Mouse (Mus musculus) heart, adult 18-20 months (tissue): Measurements from ENCODE around the gene Psmb9. TPM values are rescaled to one million over a fixed set of nuclear protein-coding genes. Genes with fewer than 3 reads are reported as not detected.
A peak's percentile ranks its signal among the peaks of the same experiment; 100 is the strongest.
"Not testable (repeated sequence)": the region's sequence is repeated elsewhere in the genome, so short reads cannot be mapped to it uniquely, and the experiment has no call there.

ENCODE experiments used
- DNase-seq, 2 experiments: peaks; one replicate each; pipeline ENCODE4 v3.0.0; 2021 to 2022; ENCODE audit warnings: mixed read lengths in 1 of 2
- total RNA-seq, 2 experiments: library from RNA; stranded (reverse); gene quantifications; 2 replicates each; pipeline ENCODE4 v1.2.3; 2021

Psmb9 gene
- total RNA-seq, 2 experiments from 2014 or later, result 13.1 to 25.3 TPM

GRCm38 (mm10) chr17:34183564-34184219 is 3.9 kb downstream of the Psmb9 start:
- no peak for DNase-seq

- no peak for DNase-seq
Observed at GRCm38 (mm10) chr17:34179913-34180859, 7.4 kb downstream of the Psmb9 start.

GRCm38 (mm10) chr17:34179019-34179418 is 8.5 kb downstream of the Psmb9 start:
- DNase-seq, result no peak

GRCm38 (mm10) chr17:34177179-34177578 is 10.4 kb downstream of the Psmb9 start:
- no peak for DNase-seq

- no peak for DNase-seq
Observed at GRCm38 (mm10) chr17:34174075-34174474, 13.5 kb downstream of the Psmb9 start.

- DNase-seq, result no peak
Observed at GRCm38 (mm10) chr17:34172528-34172927, 15.0 kb downstream of the Psmb9 start.

- peak; percentile 76 to 94 for DNase-seq
Observed at GRCm38 (mm10) chr17:34170877-34171498, 16.6 kb downstream of the Psmb9 start.

GRCm38 (mm10) chr17:34170487-34170876 is 17.1 kb downstream of the Psmb9 start:
- DNase-seq, result no peak

DNA sequence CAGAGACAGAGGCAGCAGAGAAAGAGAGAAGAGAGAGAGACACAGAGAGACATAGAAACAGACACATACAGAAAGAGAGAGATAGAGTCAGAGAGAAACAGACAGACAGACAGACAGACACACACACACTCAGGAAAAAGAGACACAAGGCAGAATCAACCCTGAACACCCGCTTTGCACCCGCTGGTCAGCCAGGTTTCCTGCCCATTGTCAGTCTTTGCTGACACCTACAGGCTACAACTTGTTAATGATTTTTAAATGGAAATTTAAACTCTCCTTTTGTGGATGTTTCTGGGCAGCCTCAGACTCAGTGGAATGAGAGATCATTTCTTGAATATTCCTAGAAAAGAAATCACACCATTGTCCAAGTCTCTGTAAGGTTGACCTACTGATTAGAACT is 18.3 kb downstream of the Psmb9 start:
- DNase-seq, result peak; percentile 47 to 57

GRCm38 (mm10) chr17:34165033-34165730 is 22.4 kb downstream of the Psmb9 start:
- no peak for DNase-seq

GRCm38 (mm10) chr17:34164202-34164895 is 23.2 kb downstream of the Psmb9 start:
- no peak for DNase-seq

DNA sequence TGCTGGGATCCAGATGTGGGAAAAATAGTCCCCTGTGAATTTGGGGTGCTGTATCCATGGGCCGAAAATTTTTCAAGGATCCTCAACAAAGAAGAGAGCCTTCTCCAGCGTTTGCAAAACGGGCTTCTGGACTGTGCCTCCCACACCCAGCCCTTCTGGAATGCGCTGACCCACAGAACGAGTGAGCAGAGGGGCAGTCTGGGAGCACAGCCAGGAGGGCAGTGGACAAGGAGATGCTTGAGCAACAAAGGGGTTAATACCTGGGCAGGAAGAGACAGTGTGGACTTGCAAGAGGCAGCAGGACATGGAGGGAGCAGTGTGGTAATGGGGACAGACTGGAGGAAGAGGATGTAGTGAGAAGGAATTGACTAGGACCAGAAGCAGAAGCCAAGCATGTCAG is 32.0 kb downstream of the Psmb9 start:
- DNase-seq, result no peak

DNA sequence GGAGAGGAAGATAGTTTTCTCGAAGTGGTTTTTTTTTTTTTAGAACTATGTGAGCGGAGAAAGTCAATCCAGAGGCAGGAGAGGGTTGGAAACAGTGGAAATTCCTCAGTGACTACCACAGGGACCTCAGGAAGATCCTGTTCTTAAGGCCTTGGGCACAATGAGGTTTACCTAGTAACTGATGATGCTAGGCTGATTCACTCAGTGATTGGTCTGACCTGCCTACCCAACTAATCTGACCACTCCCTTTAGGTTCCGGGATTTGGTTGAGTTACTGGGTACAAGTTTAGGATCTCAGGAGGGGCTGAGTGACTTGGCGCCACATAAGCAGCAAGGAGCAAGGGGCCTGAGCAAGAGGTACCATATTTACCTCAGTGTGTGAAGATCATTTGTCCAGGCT is 34.6 kb downstream of the Psmb9 start, which contains the start of gene H2-DMb1:
H2-DMb1 (plus strand) TSS at position 150 of the 400 bp plus-strand sequence.
- peak; percentile 65 to 78 for DNase-seq

GRCm38 (mm10) chr17:34144960-34145371 is 42.6 kb downstream of the Psmb9 start:
- no peak for DNase-seq

DNA sequence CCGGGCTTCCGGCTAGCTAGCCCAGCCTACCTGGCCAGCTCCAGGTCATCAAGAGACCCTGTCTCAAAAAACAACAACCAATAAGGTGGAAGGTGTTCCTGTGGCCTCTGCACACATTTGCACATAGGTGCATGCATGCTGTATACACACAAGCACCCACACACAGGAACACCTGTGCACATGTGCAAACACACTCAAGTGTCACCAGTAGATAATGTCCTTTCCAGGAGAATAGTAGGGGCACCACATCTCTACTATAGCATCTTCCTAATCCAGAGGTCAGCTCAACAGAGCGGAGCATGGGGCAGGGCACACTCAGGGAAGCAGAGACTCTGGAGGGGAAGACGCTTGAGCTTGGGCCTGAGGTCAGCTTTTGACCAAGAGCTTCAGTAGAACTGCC is 43.3 kb downstream of the Psmb9 start:
- not testable (repeated sequence) for DNase-seq

- no peak for DNase-seq
Observed at GRCm38 (mm10) chr17:34143461-34143860, 44.1 kb downstream of the Psmb9 start.

DNA sequence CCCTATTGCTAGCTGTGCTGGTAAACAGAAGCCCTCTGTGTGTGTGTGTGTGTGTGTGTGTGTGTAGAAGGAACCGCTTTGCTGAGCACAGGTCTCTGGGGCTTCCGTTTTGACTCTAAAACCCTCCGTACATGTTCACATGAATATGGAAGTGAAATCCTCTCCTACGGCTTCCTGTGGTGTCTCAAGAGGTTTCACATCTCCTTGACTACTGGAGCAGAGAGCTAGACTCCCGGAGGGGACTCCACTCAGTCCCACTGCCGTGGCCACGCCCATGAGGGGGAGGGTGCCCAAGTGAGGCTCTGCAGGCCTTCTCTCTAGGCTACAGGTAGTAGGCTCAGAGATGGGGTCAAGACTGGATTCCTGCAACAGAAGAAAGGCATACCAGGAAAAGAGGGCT is 44.5 kb downstream of the Psmb9 start, which contains the start of gene H2-DMb2:
H2-DMb2 (plus strand) TSS at position 275 of the 400 bp plus-strand sequence.
- peak; percentile 65 to 84 for DNase-seq

DNA sequence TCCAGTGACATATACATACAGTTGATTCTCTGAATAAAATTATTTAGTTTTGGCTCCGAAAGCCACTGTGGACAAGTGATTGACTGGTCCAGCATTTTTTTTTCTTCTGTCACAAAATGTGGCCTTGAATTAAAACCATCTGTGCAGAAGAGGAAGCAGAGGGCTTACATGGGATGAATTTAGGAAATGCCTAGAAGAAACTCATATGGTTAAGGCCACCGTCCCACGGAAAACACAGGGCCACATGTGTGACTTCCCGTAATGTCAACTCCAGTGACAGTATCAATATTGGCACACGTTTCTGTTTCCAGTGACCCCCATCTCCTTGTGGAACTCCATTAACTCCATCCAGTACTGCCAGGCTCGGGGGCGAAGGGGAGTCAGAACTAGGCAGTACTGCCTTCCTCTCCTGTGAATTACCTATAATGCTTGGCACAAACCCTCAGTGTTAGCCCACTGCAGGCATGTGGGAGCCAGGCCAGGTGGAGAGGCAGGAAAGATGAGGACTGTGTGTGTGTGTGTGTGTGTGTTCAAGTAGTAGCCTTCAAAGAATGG is 45.0 kb downstream of the Psmb9 start:
- no peak for DNase-seq

DNA sequence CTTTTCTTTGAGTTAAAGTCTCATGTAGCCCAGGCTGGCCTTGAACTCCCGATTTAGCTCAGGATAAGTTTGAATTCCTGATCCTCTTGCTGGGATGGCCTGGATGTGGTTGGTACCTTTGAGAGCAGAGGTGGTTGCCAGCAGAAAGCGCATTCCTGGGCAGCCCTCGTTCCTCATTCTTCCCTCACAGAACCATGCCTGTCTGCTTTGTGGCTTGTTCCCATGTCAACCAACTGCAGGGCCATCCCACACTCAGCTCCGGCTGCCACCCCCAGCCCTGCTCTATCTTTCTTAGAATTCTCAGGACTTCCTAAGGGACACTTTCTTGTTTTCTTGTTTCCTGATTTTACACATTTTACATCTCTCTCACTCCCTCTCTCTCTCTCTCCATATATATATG is 46.1 kb downstream of the Psmb9 start:
- no peak for DNase-seq

DNA sequence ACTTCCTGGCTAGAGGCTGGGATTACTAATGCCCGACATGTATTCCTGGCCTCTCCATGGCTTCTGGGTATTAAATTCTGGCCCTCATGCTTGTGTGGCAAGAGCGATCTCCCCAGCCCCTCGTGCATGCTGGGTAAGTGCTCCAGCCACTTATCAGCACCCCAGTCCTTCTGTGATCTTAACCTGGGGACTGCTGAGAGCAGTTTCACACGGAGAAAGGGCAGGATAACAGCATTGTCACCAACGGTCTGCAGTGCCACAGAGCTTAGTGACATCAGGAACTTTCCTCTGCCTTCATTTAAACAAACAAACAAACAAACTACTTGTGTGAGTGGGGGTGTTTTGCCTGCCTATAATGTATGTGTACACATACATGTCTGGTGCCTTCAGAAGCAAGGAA is 47.3 kb downstream of the Psmb9 start:
- no peak for DNase-seq

- peak in 1 of 2 experiments; percentile 46 for DNase-seq
Observed at GRCm38 (mm10) chr17:34139416-34139815, 48.1 kb downstream of the Psmb9 start.
